Mouse (Mus musculus) ES-E14 (cell line): ENCODE results near the gene Gm5447.

Experiments
- HCFC1 ChIP-seq: IDR thresholded peaks from 2 replicates; pipeline ENCODE4 v1.6.1; 2012; ENCODE audit warnings: low read length, inconsistent platforms, borderline replicate concordance; ENCODE audit not compliant: insufficient read depth
- MAFK ChIP-seq: IDR thresholded peaks from 2 replicates; pipeline ENCODE4 v1.6.1; 2014; ENCODE audit warnings: mild to moderate bottlenecking, low read depth, low read length, inconsistent platforms; ENCODE audit not compliant: insufficient read depth
- ZNF384 ChIP-seq: IDR thresholded peaks from 2 replicates; pipeline ENCODE4 v1.6.1; 2012; ENCODE audit warnings: low read depth, low read length, inconsistent platforms

DNA sequence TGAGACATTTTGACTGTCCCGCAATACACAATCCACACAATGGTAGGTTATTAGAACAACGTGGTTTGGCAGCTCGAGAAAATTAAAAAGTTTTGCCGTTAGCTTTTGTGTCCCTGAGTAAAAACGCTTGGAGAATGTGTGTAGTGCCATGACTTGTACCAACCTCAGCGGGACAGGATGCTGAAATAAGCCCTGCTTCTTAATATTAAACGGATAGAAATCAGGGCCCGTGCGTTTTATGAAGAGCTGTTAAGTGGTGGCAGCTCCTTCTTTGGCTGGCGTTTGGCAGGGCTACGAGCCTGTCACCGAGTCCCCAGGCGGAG is 11.2 kb downstream of the Gm5447 start:
- TF ChIP-seq HCFC1 (no peak), MAFK (no peak), ZNF384 (no peak)
